Mouse (Mus musculus): ENCODE data around the gene Gpbp1l1. TPM values are rescaled to one million over a fixed set of nuclear protein-coding genes. Genes with fewer than 3 reads are reported as not detected.

Gene Gpbp1l1
- 79.2 TPM for polyA plus RNA-seq (2014; fragmentation: Illumina TruSeq; extraction: RNeasy Lipid Tissue Mini Kit (QIAGEN cat#74804); ENCODE audit: low read depth, low replicate concordance)

DNA sequence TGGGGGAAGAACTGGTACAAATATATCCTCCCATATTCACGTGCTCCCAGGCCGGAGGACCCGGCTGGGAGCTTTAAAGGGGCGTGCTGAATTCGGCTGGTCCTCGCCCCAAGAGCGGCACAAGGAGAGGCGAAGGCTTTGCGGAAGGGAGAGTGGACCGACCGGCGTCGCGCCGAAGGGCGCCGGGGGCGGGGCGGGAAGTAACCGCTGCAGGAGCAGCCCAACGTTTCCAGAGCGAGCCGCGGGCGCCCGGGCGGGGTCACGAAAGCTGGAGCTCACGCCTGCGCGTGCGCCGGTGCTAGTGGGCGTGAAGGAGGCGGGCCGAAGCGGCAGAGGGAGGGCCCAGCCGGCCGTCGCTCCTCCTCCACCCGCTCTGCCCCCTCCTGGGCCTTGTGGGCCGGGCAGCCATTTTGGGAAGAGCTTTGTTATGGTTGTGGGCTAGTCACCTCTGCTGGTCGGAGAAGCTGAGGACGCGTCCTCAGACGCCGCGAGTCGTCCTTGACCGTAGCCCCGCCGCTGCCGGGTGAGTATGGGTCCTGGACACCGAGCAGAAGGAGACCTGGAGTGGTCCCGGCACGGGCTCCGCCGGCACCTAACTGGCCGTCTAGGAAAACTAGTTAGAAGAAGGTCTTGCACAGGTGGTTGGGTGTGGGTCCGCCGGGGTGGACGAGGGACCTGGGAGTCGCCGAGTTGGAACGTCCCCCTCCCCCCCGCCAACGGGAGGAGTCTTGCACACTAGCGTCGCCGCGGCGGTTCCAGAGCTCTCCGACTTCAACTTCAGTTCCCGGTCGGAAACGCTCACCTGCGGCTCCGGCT lies at the start of gene Gpbp1l1:
Gene Gpbp1l1, plus strand, starts transcription at position 353 of the 816 bp plus-strand sequence.

DNA sequence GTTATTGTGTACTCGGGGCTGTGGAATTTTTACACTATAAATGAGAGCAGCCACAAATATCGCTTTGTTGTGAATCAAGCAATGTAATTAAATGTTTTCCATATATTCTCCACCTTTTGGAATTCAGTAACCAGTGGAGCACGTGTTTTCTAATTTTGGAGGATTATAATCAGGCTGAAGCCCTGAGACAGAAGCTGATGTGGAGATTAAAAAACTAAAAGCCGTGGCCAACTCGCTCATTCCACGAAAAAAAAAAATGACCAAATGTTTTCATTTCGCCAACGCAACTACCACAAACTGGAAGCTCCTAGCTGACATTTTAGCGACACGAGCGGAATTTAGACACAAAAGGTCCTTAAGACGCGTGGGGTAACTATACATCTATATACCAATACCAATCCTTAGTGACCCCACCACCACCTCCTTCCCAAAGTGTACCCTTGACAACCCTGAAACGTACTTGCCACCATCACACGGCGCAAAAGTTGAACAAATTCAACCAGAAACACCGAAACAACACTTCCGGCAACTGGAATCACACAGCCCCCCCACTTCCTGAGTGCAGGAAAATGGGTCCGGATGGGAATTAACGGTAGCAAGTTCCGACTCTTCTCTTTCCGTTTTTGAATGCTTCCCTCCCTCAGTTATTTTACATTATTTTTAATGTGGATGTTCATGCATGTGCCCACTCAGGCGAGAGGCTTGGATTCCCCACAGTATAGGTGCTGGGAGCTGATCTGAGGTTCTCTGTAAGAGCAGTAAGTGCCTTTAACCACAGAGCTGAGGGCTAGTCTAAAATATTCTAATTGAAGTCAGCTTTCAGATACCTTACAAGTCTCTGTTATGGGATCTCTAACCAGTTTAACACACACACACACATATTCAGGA lies 1.8 kb upstream of the Gpbp1l1 start, which contains the start of gene Tmem69:
Gene Tmem69, minus strand, starts transcription at position 524 of the 888 bp plus-strand sequence.

DNA sequence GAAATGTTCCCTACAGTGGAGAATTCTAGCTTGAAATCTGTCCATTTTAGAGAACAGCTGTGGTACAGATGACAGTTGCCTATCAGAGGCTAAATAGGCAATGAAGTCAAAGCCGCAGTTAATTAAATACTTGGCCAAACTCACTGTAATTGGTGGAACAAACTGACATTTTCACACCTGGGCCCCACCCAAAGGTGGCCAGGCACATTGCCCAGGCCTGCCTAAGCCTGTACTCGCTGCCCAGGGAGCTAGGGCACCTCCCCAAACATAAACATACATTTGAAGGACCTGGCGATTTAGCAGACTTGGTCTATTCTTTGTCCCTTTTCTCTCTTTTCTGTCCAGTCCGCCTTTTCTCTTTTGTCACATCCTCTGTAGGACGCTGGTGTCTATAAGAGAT lies 38.9 kb downstream of the Gpbp1l1 start, which contains the start of gene Ccdc17:
Gene Ccdc17, plus strand, starts transcription at position 276 of the 400 bp plus-strand sequence.

DNA sequence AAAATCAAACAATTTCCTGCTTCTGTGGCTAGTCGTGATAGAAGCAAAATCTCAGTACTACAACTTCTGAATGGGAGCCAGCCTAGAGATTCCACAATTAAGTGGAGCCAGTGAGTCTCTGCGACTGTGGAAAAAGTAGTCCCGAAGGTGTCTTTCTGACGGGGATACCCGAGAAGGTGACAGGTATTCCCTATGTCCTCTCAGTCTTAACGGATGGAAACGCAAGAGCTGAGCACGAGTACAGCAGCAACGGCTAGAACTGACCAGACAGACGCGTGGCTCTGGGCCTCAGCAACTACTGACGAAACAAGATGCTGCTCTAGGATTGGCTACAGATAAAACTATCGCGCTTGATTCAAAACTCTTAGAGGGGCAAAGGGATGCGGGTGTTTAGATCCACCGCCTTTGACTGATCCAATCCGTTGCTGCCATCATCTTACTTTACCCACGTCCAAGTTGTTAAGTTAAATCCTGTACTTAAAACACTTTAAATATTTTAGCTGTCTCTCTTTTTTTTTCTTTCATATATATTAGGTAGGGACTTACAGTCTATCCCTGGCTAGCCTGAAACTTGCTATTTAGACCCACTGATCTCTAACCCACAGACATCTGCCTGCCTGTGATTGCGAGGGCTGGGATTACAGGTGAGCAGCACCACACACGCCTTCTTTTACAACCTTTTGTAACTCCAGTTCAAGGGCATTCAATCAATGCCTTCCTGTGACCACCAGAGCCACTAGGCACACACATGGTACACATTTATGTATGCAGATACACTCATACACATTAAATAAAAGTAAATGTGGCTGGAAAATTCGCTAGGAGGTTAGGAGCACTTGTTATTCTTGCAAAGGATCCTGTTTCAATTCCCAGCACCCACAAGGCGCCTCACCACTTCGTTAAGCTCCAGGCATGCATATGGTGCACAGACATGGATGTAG lies 70.5 kb downstream of the Gpbp1l1 start, which contains the start of gene Nasp:
Gene Nasp, minus strand, starts transcription at position 220 of the 941 bp plus-strand sequence.

Other genes with a start within 250 kb of the Gpbp1l1 start
- gene Mast2, start 93.5 kb upstream of the Gpbp1l1 start, polyA plus RNA-seq (2014; fragmentation: Illumina TruSeq; extraction: RNeasy Lipid Tissue Mini Kit (QIAGEN cat#74804); ENCODE audit: low read depth, low replicate concordance), result 58.9 TPM
- gene Ipp, start 50.1 kb upstream of the Gpbp1l1 start, polyA plus RNA-seq (2014; fragmentation: Illumina TruSeq; extraction: RNeasy Lipid Tissue Mini Kit (QIAGEN cat#74804); ENCODE audit: low read depth, low replicate concordance), result 35.3 TPM
- gene Tmem69, start 1.7 kb upstream of the Gpbp1l1 start, polyA plus RNA-seq (2014; fragmentation: Illumina TruSeq; extraction: RNeasy Lipid Tissue Mini Kit (QIAGEN cat#74804); ENCODE audit: low read depth, low replicate concordance), result 43.1 TPM
- 1.3 TPM for gene Ccdc17, start 39.0 kb downstream of the Gpbp1l1 start, polyA plus RNA-seq (2014; fragmentation: Illumina TruSeq; extraction: RNeasy Lipid Tissue Mini Kit (QIAGEN cat#74804); ENCODE audit: low read depth, low replicate concordance)
- gene Nasp, start 70.3 kb downstream of the Gpbp1l1 start, polyA plus RNA-seq (2014; fragmentation: Illumina TruSeq; extraction: RNeasy Lipid Tissue Mini Kit (QIAGEN cat#74804); ENCODE audit: low read depth, low replicate concordance), result 1,868 TPM
- gene Akr1a1, start 94.0 kb downstream of the Gpbp1l1 start, polyA plus RNA-seq (2014; fragmentation: Illumina TruSeq; extraction: RNeasy Lipid Tissue Mini Kit (QIAGEN cat#74804); ENCODE audit: low read depth, low replicate concordance), result 112 TPM
- gene Prdx1, start 127.9 kb downstream of the Gpbp1l1 start, polyA plus RNA-seq (2014; fragmentation: Illumina TruSeq; extraction: RNeasy Lipid Tissue Mini Kit (QIAGEN cat#74804); ENCODE audit: low read depth, low replicate concordance), result 511 TPM
- gene Mmachc, start 150.7 kb downstream of the Gpbp1l1 start, polyA plus RNA-seq (2014; fragmentation: Illumina TruSeq; extraction: RNeasy Lipid Tissue Mini Kit (QIAGEN cat#74804); ENCODE audit: low read depth, low replicate concordance), result 27.0 TPM
- gene Ccdc163, start 150.9 kb downstream of the Gpbp1l1 start, polyA plus RNA-seq (2014; fragmentation: Illumina TruSeq; extraction: RNeasy Lipid Tissue Mini Kit (QIAGEN cat#74804); ENCODE audit: low read depth, low replicate concordance), result 93.6 TPM
- 24.2 TPM for gene Tesk2, start 163.3 kb downstream of the Gpbp1l1 start, polyA plus RNA-seq (2014; fragmentation: Illumina TruSeq; extraction: RNeasy Lipid Tissue Mini Kit (QIAGEN cat#74804); ENCODE audit: low read depth, low replicate concordance)
- gene Toe1, start 250.0 kb downstream of the Gpbp1l1 start, polyA plus RNA-seq (2014; fragmentation: Illumina TruSeq; extraction: RNeasy Lipid Tissue Mini Kit (QIAGEN cat#74804); ENCODE audit: low read depth, low replicate concordance), result 9.3 TPM